Mouse (Mus musculus) stomach, adult 2 months (tissue): ENCODE measurements around the gene Gm3543. TPM values are rescaled to one million over a fixed set of nuclear protein-coding genes. Genes with fewer than 3 reads are reported as not detected.

ENCODE experiments used
- polyA plus RNA-seq: library from polyadenylated mRNA; depleted of rRNA; stranded (reverse); fragments of >200 nt; gene quantifications from 2 replicates; pipeline ENCODE4 v1.2.3, GENCODE M21; 2012; rRNA removed

Gene Gm3543
- not detected in 2 replicates for polyA plus RNA-seq

DNA sequence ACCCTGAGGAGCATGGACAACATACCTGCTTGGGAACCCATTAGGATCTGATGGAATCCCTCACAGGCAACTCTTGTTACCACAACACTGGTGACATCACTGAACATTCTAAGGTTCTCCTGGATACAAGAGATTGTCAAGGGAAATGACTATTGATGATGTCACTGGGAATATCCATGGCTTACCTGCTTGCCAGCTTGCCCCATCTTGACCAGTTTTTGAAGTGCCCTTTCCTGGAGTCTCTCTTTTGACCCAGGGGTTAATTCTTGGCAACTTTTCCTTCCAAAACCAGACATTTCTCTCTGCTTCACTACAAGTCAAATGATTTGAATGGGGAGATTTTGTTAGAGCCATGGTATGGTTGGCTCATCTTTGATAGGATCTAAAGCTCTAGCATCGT, at the start of gene Gm3543:
Gene Gm3543, minus strand, starts transcription at position 101 of the 400 bp plus-strand sequence.

DNA sequence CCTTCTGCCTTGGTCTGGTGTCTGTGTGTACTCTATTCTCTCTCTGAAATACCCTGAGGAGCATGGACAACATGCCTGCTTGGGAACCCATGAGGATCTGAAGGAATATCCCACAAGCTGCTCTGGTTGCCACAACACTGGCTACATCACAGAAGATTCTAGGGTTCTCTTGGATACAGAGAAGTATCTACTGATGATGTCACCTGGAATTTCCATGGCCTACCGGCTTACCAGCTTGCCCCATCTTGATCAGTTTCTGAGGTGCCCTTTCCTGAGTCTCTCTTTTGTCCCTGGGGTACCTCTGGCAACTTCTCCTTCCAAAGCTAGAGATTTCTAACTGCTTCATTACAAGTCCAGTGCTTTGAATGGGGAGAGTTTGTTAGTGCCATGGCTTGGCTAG, 15.3 kb downstream of the Gm3543 start, which contains the start of gene Gm6401:
Gene Gm6401, minus strand, starts transcription at position 101 of the 400 bp plus-strand sequence.

DNA sequence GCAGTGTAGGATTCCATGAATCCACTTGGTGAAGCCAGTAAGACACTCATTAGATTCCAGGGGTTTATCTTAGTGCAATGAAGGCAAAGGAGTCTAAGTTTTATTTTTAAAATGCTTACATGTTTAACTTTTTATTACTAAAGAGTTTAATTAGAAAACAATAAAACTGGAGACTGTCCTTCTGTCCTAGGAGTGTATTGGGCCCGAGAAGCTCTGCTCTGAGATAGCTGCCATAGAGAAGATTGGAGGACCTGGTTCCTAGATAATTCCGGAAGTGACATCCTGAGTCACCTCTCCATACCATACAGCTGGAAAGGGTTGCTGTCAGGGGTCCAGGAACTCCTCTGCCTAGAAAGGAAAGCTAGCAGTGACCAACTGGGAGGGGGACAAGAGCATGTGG, 39.4 kb downstream of the Gm3543 start, which contains the start of gene 1700024B05Rik:
Gene 1700024B05Rik, plus strand, starts transcription at position 301 of the 400 bp plus-strand sequence.

Other genes with a start within 250 kb of the Gm3543 start
- not detected in 2 replicates for gene Gm7929, start 232.7 kb downstream of the Gm3543 start, polyA plus RNA-seq
- not detected in 2 replicates for gene Gm47189, start 210.9 kb downstream of the Gm3543 start, polyA plus RNA-seq
- not detected in 2 replicates for gene Gm7980, start 76.0 kb downstream of the Gm3543 start, polyA plus RNA-seq
- not detected in 2 replicates for gene 1700049E17Rik1, start 58.4 kb downstream of the Gm3543 start, polyA plus RNA-seq
- gene 1700024B05Rik, start 39.3 kb downstream of the Gm3543 start, polyA plus RNA-seq = not detected in 2 replicates
- gene Gm6401, start 15.4 kb downstream of the Gm3543 start, polyA plus RNA-seq = not detected in 2 replicates
- not detected in 2 replicates for gene Gm7951, start 134.0 kb upstream of the Gm3543 start, polyA plus RNA-seq
- gene Gm17027, start 179.3 kb upstream of the Gm3543 start, polyA plus RNA-seq = not detected in 2 replicates
- gene Gm3573, start 207.5 kb upstream of the Gm3543 start, polyA plus RNA-seq = not detected in 2 replicates